Mouse (Mus musculus): Measurements from ENCODE around the gene Dpm3.
"Not testable (repeated sequence)": the region's sequence is repeated elsewhere in the genome, so short reads cannot be mapped to it uniquely, and the experiment has no call there.

Dpm3 gene

GRCm38 (mm10) chr3:89259076-89259475 lies at the start of gene Dpm3:
Gene Dpm3, plus strand, starts transcription at chr3:89259358.
- DNase-seq (ENCODE audit: low spot score in 2 of 2), result no peak

- DNase-seq (ENCODE audit: low spot score in 2 of 2), result no peak
These were observed 49.4 kb upstream of the Dpm3 start for GRCm38 (mm10) chr3:89209731-89210130.

- DNase-seq (ENCODE audit: low spot score in 2 of 2), result no peak
These were observed 49.0 kb upstream of the Dpm3 start for GRCm38 (mm10) chr3:89210162-89210561.

GRCm38 (mm10) chr3:89210731-89211130 lies 48.4 kb upstream of the Dpm3 start:
- no peak for DNase-seq (ENCODE audit: low spot score in 2 of 2)

GRCm38 (mm10) chr3:89213803-89214530 lies 45.2 kb upstream of the Dpm3 start:
- DNase-seq (ENCODE audit: low spot score in 2 of 2), result peak; percentile 84 to 91

- DNase-seq (ENCODE audit: low spot score in 2 of 2), result no peak
These were observed 44.3 kb upstream of the Dpm3 start, which contains the start of gene Thbs3 for GRCm38 (mm10) chr3:89214681-89215411. Gene Thbs3, plus strand, starts transcription at chr3:89215180.

- DNase-seq (ENCODE audit: low spot score in 2 of 2), result peak; percentile 79 to 91
These were observed 43.3 kb upstream of the Dpm3 start for GRCm38 (mm10) chr3:89215853-89216252.

- not testable (repeated sequence) for DNase-seq (ENCODE audit: low spot score in 2 of 2)
These were observed 42.8 kb upstream of the Dpm3 start for GRCm38 (mm10) chr3:89216407-89216806.

- no peak for DNase-seq (ENCODE audit: low spot score in 2 of 2)
These were observed 40.9 kb upstream of the Dpm3 start for GRCm38 (mm10) chr3:89218271-89218670.

- no peak for DNase-seq (ENCODE audit: low spot score in 2 of 2)
These were observed 39.6 kb upstream of the Dpm3 start for GRCm38 (mm10) chr3:89219546-89219945.

GRCm38 (mm10) chr3:89221167-89221566 lies 38.0 kb upstream of the Dpm3 start:
- DNase-seq (ENCODE audit: low spot score in 2 of 2), result no peak

GRCm38 (mm10) chr3:89224796-89225195 lies 34.4 kb upstream of the Dpm3 start:
- DNase-seq (ENCODE audit: low spot score in 2 of 2), result no peak

- no peak for DNase-seq (ENCODE audit: low spot score in 2 of 2)
These were observed 33.8 kb upstream of the Dpm3 start for GRCm38 (mm10) chr3:89225321-89225815.

GRCm38 (mm10) chr3:89225918-89226317 lies 33.2 kb upstream of the Dpm3 start:
- no peak for DNase-seq (ENCODE audit: low spot score in 2 of 2)

- no peak for DNase-seq (ENCODE audit: low spot score in 2 of 2)
These were observed 32.8 kb upstream of the Dpm3 start for GRCm38 (mm10) chr3:89226361-89226760.

GRCm38 (mm10) chr3:89226900-89227299 lies 32.3 kb upstream of the Dpm3 start, which contains the start of gene Mtx1:
Gene Mtx1, minus strand, starts transcription at chr3:89227088.
- DNase-seq (ENCODE audit: low spot score in 2 of 2), result no peak

GRCm38 (mm10) chr3:89227307-89228179 lies 31.6 kb upstream of the Dpm3 start:
- peak in 1 of 2 experiments; percentile 36 for DNase-seq (ENCODE audit: low spot score in 2 of 2)

- DNase-seq (ENCODE audit: low spot score in 2 of 2), result peak; percentile 85 to 95
These were observed 31.0 kb upstream of the Dpm3 start for GRCm38 (mm10) chr3:89228180-89228549.

GRCm38 (mm10) chr3:89228836-89229235 lies 30.3 kb upstream of the Dpm3 start, which contains the start of gene Muc1:
Gene Muc1, plus strand, starts transcription at chr3:89229057.
- no peak for DNase-seq (ENCODE audit: low spot score in 2 of 2)

GRCm38 (mm10) chr3:89229276-89229675 lies 29.9 kb upstream of the Dpm3 start:
- DNase-seq (ENCODE audit: low spot score in 2 of 2), result no peak

GRCm38 (mm10) chr3:89230561-89230960 lies 28.6 kb upstream of the Dpm3 start:
- no peak for DNase-seq (ENCODE audit: low spot score in 2 of 2)

GRCm38 (mm10) chr3:89231345-89231744 lies 27.8 kb upstream of the Dpm3 start:
- DNase-seq (ENCODE audit: low spot score in 2 of 2), result no peak

Data from spleen, postnatal 4 days (tissue).